Mouse (Mus musculus): Measurements from ENCODE around the gene Setmar. TPM values are rescaled to one million over a fixed set of nuclear protein-coding genes. Genes with fewer than 3 reads are reported as not detected.

Gene Setmar
- total and polyA plus RNA-seq, 2 experiments from 2014 or later, result 2.3 to 4.0 TPM

GRCm38 (mm10) chr6:108075857-108076256 lies 11.0 kb downstream of the Setmar start:
- Histone ChIP-seq H3K36me3 (ENCODE audit: insufficient read depth, low read length) (0 out of 2 replicates have a peak, but pooled peaks cover 3% of the 10 kb centered on the region), H3K4me1 (ENCODE audit: insufficient read depth, low read length) (no peaks in the 10 kb centered on the region), H3K9ac (replicated peaks; ENCODE audit: low read length, poor library complexity, severe bottlenecking) (no peak overlapping the region), H3K27me3 (ENCODE audit: insufficient read depth, low read length) (no peaks in the 10 kb centered on the region), H3K9me3 (ENCODE audit: low read length) (no peaks in the 10 kb centered on the region), H3K4me2 (ENCODE audit: low read depth, low read length, poor library complexity, severe bottlenecking) (no peak overlapping the region), H3K4me3 (ENCODE audit: low read depth, low read length) (no peak overlapping the region), H3K27ac (ENCODE audit: low read depth, low read length) (no peak overlapping the region)
- DNase-seq (ENCODE audit: low spot score), result no peak
- no peak for ATAC-seq (ENCODE audit: low FRiP score)
- no peak for TF ChIP-seq CTCF (IDR thresholded peaks at IDR 0.05)
- WGBS, result 97% methylated on average over 7 of the region's 7 CpGs

DNA sequence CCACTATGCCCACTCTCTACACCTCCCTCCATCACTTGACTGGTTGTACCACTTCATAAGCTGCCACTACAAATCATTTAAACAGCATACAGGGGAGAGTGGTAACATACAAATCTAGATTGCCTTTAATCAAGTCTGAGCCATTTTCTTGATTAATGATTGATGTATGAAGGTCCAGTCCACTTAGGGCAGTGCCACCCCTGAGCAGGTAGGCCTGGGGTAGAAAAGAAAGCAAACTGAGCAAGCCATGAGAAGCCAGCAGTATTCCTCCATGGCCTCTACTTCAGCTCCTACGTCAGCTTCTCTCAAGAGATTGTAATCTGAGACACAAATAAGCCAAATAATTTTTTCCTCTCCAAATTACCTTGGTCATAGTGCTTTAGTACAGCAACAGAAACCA lies 26.5 kb downstream of the Setmar start:
- Histone ChIP-seq H3K4me1 (ENCODE audit: insufficient read depth, low read length) (no peaks in the 10 kb centered on the region), H3K9me3 (ENCODE audit: low read length) (no peaks in the 10 kb centered on the region), H3K4me3 (ENCODE audit: low read depth, low read length) (no peak overlapping the region), H3K27me3 (ENCODE audit: insufficient read depth, low read length) (no peaks in the 10 kb centered on the region), H3K36me3 (ENCODE audit: insufficient read depth, low read length) (no peaks in the 10 kb centered on the region), H3K9ac (replicated peaks; ENCODE audit: low read length, poor library complexity, severe bottlenecking) (no peak overlapping the region), H3K27ac (ENCODE audit: low read depth, low read length) (no peak overlapping the region), H3K4me2 (ENCODE audit: low read depth, low read length, poor library complexity, severe bottlenecking) (no peak overlapping the region)
- ATAC-seq (ENCODE audit: low FRiP score) (no peak), DNase-seq (ENCODE audit: low spot score) (no peak)
- 74% methylated on average over 1 of the region's 1 CpGs for WGBS
- TF ChIP-seq CTCF (IDR thresholded peaks at IDR 0.05), result no peak

DNA sequence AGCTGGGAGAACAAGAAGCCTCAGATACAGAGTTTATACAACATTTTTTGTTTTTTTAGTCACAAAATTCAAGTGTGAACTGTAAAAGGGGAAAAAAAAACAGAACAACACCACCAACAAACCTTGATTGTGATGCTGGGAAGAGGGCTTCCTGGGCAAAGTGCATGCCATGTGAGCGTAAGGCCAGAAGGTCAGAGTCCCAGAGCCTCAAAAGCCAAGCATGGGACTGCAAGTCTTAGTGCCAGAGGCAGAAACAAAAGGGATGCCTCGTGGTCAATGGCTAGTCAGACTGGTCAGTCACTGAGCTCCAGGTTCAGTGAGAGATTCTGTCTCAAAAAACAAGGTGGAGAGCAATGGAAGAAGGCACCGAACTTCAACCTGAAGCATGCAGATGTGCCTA lies 27.8 kb downstream of the Setmar start:
- no peak overlapping the region for H3K4me3 ChIP-seq (ENCODE audit: low read depth, low read length)
- H3K9ac ChIP-seq (replicated peaks; ENCODE audit: low read length, poor library complexity, severe bottlenecking), result no peak overlapping the region
- no peak for TF ChIP-seq CTCF (IDR thresholded peaks at IDR 0.05)
- no peak for ATAC-seq (ENCODE audit: low FRiP score)
- H3K9me3 ChIP-seq (ENCODE audit: low read length), result no peaks in the 10 kb centered on the region
- no peaks in the 10 kb centered on the region for H3K27me3 ChIP-seq (ENCODE audit: insufficient read depth, low read length)
- no peak overlapping the region for H3K4me2 ChIP-seq (ENCODE audit: low read depth, low read length, poor library complexity, severe bottlenecking)
- no peak overlapping the region for H3K27ac ChIP-seq (ENCODE audit: low read depth, low read length)
- H3K36me3 ChIP-seq (ENCODE audit: insufficient read depth, low read length), result no peaks in the 10 kb centered on the region
- no peaks in the 10 kb centered on the region for H3K4me1 ChIP-seq (ENCODE audit: insufficient read depth, low read length)
- DNase-seq (ENCODE audit: low spot score), result no peak
- WGBS, result 80% methylated on average over 3 of the region's 3 CpGs

DNA sequence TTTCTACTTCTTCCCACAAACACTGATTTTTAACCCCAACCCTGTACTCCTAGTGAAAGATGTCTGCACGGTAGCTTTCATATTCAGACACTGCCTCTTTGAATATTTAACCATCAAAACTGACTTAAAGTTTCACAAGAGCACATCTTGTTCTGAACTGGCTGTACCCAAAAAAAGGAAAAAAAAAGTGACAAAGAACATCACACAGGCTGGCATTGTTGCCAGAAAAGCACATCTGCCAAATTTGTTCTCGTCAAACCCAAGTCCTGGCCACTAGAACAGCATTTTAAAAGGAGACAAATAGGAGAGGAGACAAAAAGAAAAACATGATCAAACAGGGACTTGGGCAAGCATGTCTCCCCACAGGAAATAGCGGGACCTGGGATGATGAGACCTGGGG lies 28.6 kb downstream of the Setmar start:
- Histone ChIP-seq H3K4me2 (ENCODE audit: low read depth, low read length, poor library complexity, severe bottlenecking) (no peak overlapping the region), H3K4me3 (ENCODE audit: low read depth, low read length) (no peak overlapping the region), H3K9ac (replicated peaks; ENCODE audit: low read length, poor library complexity, severe bottlenecking) (no peak overlapping the region), H3K4me1 (ENCODE audit: insufficient read depth, low read length) (no peaks in the 10 kb centered on the region), H3K9me3 (ENCODE audit: low read length) (no peaks in the 10 kb centered on the region), H3K27me3 (ENCODE audit: insufficient read depth, low read length) (no peaks in the 10 kb centered on the region), H3K36me3 (ENCODE audit: insufficient read depth, low read length) (no peaks in the 10 kb centered on the region), H3K27ac (ENCODE audit: low read depth, low read length) (no peak overlapping the region)
- TF ChIP-seq CTCF (IDR thresholded peaks at IDR 0.05), result no peak
- 69% methylated on average over 3 of the region's 3 CpGs for WGBS
- no peak for DNase-seq (ENCODE audit: low spot score)
- ATAC-seq (ENCODE audit: low FRiP score), result no peak

- Histone ChIP-seq H3K4me3 (ENCODE audit: low read depth, low read length) (no peak overlapping the region), H3K9ac (replicated peaks; ENCODE audit: low read length, poor library complexity, severe bottlenecking) (no peak overlapping the region), H3K4me2 (ENCODE audit: low read depth, low read length, poor library complexity, severe bottlenecking) (no peak overlapping the region), H3K27ac (ENCODE audit: low read depth, low read length) (no peak overlapping the region), H3K9me3 (ENCODE audit: low read length) (no peaks in the 10 kb centered on the region), H3K27me3 (ENCODE audit: insufficient read depth, low read length) (no peaks in the 10 kb centered on the region), H3K36me3 (ENCODE audit: insufficient read depth, low read length) (no peaks in the 10 kb centered on the region), H3K4me1 (ENCODE audit: insufficient read depth, low read length) (no peaks in the 10 kb centered on the region)
- no peak for ATAC-seq (ENCODE audit: low FRiP score)
- 81% methylated on average over 5 of the region's 5 CpGs for WGBS
- DNase-seq (ENCODE audit: low spot score), result no peak
- TF ChIP-seq CTCF (IDR thresholded peaks at IDR 0.05), result no peak
Observed at GRCm38 (mm10) chr6:108095445-108095844, 30.6 kb downstream of the Setmar start.

GRCm38 (mm10) chr6:108098171-108098845 lies 33.5 kb downstream of the Setmar start:
- Histone ChIP-seq H3K4me1 (ENCODE audit: insufficient read depth, low read length) (no peaks in the 10 kb centered on the region), H3K27me3 (ENCODE audit: insufficient read depth, low read length) (no peaks in the 10 kb centered on the region), H3K27ac (ENCODE audit: low read depth, low read length) (no peak overlapping the region), H3K4me2 (ENCODE audit: low read depth, low read length, poor library complexity, severe bottlenecking) (0 out of 2 replicates have a peak overlapping the region, but pooled peaks have one; percentile 6), H3K36me3 (ENCODE audit: insufficient read depth, low read length) (no peaks in the 10 kb centered on the region), H3K9me3 (ENCODE audit: low read length) (no peaks in the 10 kb centered on the region), H3K9ac (replicated peaks; ENCODE audit: low read length, poor library complexity, severe bottlenecking) (no peak overlapping the region), H3K4me3 (ENCODE audit: low read depth, low read length) (no peak overlapping the region)
- TF ChIP-seq CTCF (IDR thresholded peaks at IDR 0.05), result peak; percentile 91
- 13% methylated on average over 9 of the region's 9 CpGs for WGBS
- peak; percentile 95 for DNase-seq (ENCODE audit: low spot score)
- 0 out of 2 replicates have a peak, but pooled peaks have one; percentile 73 for ATAC-seq (ENCODE audit: low FRiP score)
